ENCODE assay signal across 13 mouse cellular contexts in genomic region chr3:127627151-127627955, GRCm38 (mm10). TPM values are rescaled to one million over a fixed set of nuclear protein-coding genes. Genes with fewer than 3 reads are reported as not detected.
DNase-seq lines count a peak whose midpoint lies in the region; ATAC-seq and TF ChIP-seq lines count a peak whose summit lies in the region.
"Had no signal": no experiment of that assay in that cellular context is flagged by ENCODE, and none has a peak within 500 bp of the region (broad histone marks: within the 10 kb centered on the region; RNA-seq: fewer than 3 reads in every experiment).

No protein-coding gene starts in this region.

- no peak for ATAC-seq in hindbrain, embryonic 14.5 days (ENCODE audit: low FRiP score)
- ATAC-seq in limb, embryonic 12.5 days (ENCODE audit: insufficient number of reproducible peaks, insufficient read depth, low FRiP score, low TSS enrichment, low read depth), result no peak

- H3K36me3 ChIP-seq in hindbrain, embryonic 10.5 days, result no peaks in the 10 kb centered on the region
- no peaks in the 10 kb centered on the region for H3K36me3 ChIP-seq in hindbrain, embryonic 14.5 days (replicated peaks; ENCODE audit: control insufficient read depth, insufficient read depth)
- no peaks in the 10 kb centered on the region for H3K36me3 ChIP-seq in forebrain, embryonic 10.5 days (replicated peaks)
- H3K36me3 ChIP-seq in limb, embryonic 12.5 days, result no peaks in the 10 kb centered on the region

- H3K4me3 ChIP-seq in hindbrain, embryonic 10.5 days, result peak overlapping the region; percentile 32
- no peak overlapping the region for H3K4me3 ChIP-seq in hindbrain, embryonic 14.5 days (replicated peaks; ENCODE audit: low read length)
- H3K4me3 ChIP-seq in forebrain, embryonic 10.5 days, result peak overlapping the region; percentile 38
- H3K4me3 ChIP-seq in limb, embryonic 12.5 days (replicated peaks), result 0 out of 2 replicates have a peak overlapping the region, but pooled peaks have one; percentile 18
- no peak overlapping the region for H3K4me3 ChIP-seq in left cerebral cortex, adult 2 months

- H3K9me3 ChIP-seq in hindbrain, embryonic 10.5 days, result no peaks in the 10 kb centered on the region
- H3K9me3 ChIP-seq in hindbrain, embryonic 14.5 days (ENCODE audit: control insufficient read depth, low read length), result no peaks in the 10 kb centered on the region
- no peaks in the 10 kb centered on the region for H3K9me3 ChIP-seq in forebrain, embryonic 10.5 days
- no peaks in the 10 kb centered on the region for H3K9me3 ChIP-seq in limb, embryonic 12.5 days

- peak overlapping the region; percentile 75 for H3K27ac ChIP-seq in hindbrain, embryonic 10.5 days
- no peak overlapping the region for H3K27ac ChIP-seq in hindbrain, embryonic 14.5 days
- peak overlapping the region; percentile 79 for H3K27ac ChIP-seq in forebrain, embryonic 10.5 days
- H3K27ac ChIP-seq in limb, embryonic 12.5 days, result no peak overlapping the region
- no peak overlapping the region for H3K27ac ChIP-seq in left cerebral cortex, adult 2 months

- no peak for TF ChIP-seq CTCF in left cerebral cortex, adult 2 months (IDR thresholded peaks at IDR 0.05)

- DNase-seq in hindbrain, embryonic 10.5 days (ENCODE audit: low spot score), result peak; percentile 65
- DNase-seq in hindbrain, embryonic 14.5 days (ENCODE audit: low spot score), result no peak
- DNase-seq in R1 (ENCODE audit: low read depth, low spot score), result peak; percentile 39
- DNase-seq in forebrain, embryonic 10.5 days (ENCODE audit: extremely low spot score, low spot score), result peak; percentile 64
- DNase-seq in left cerebral cortex, adult 2 months (ENCODE audit: extremely low spot score in 1 of 2, low spot score in 2 of 2), result no peak
- no peak for DNase-seq in layer of hippocampus, adult 8-10 months (ENCODE audit: low spot score in 2 of 2)
- DNase-seq in urinary bladder, postnatal 10 days (ENCODE audit: low spot score), result no peak
- DNase-seq: kidney, postnatal 10 days; thymus, postnatal 14 days had no signal

- intact Hi-C loops in left cerebral cortex, adult 2 months (cut with DNase I), result no loop called here

- under 1% methylated on average over 28 of the region's 28 CpGs for WGBS in hindbrain, embryonic 10.5 days
- 2% methylated on average over 28 of the region's 28 CpGs for WGBS in hindbrain, embryonic 14.5 days
- under 1% methylated on average over 28 of the region's 28 CpGs for WGBS in forebrain, embryonic 10.5 days
- WGBS in limb, embryonic 12.5 days, result under 1% methylated on average over 27 of the region's 28 CpGs

- peaks cover 64% of the 10 kb centered on the region for H3K4me1 ChIP-seq in hindbrain, embryonic 10.5 days (replicated peaks)
- peaks cover 11% of the 10 kb centered on the region; the same call in 1 of the 2 replicates for H3K4me1 ChIP-seq in hindbrain, embryonic 14.5 days (replicated peaks; ENCODE audit: control insufficient read depth, insufficient read depth, low read length)
- H3K4me1 ChIP-seq in forebrain, embryonic 10.5 days, result peaks cover 74% of the 10 kb centered on the region
- H3K4me1 ChIP-seq in limb, embryonic 12.5 days (replicated peaks), result peaks cover 13% of the 10 kb centered on the region

- no peak overlapping the region for H3K9ac ChIP-seq in hindbrain, embryonic 14.5 days
- no peak overlapping the region for H3K9ac ChIP-seq in limb, embryonic 12.5 days (replicated peaks)

- peaks cover 100% of the 10 kb centered on the region for H3K27me3 ChIP-seq in hindbrain, embryonic 10.5 days (ENCODE audit: insufficient read depth, poor library complexity, severe bottlenecking)
- H3K27me3 ChIP-seq in hindbrain, embryonic 14.5 days (ENCODE audit: control insufficient read depth, insufficient read depth, low read length), result peaks cover 82% of the 10 kb centered on the region
- H3K27me3 ChIP-seq in forebrain, embryonic 10.5 days (ENCODE audit: poor library complexity, severe bottlenecking), result peaks cover 100% of the 10 kb centered on the region
- H3K27me3 ChIP-seq in limb, embryonic 12.5 days, result peaks cover 91% of the 10 kb centered on the region

- H3K4me2 ChIP-seq in hindbrain, embryonic 14.5 days (replicated peaks), result no peak overlapping the region
- peak overlapping the region; percentile 15; the same call in 1 of the 2 replicates for H3K4me2 ChIP-seq in limb, embryonic 12.5 days

RNA-seq across cellular contexts. Expression of gene Neurog2, which starts 5.6 kb away (rescaled TPM):
- polyA plus RNA-seq in hindbrain, embryonic 10.5 days (2016; fragmentation: Nextera tagmentation; extraction: Ambion mirVana), result 19.9 and 50.0 TPM in 2 replicates
- polyA plus RNA-seq in hindbrain, embryonic 14.5 days (2014; fragmentation: Nextera tagmentation; extraction: Ambion mirVana), result 3.8 and 6.4 TPM in 2 replicates
- 20.2 and 28.0 TPM in 2 replicates for polyA plus RNA-seq in forebrain, embryonic 10.5 days (2016; fragmentation: Nextera tagmentation; extraction: Ambion mirVana)
- polyA plus RNA-seq in limb, embryonic 12.5 days (2016; fragmentation: Nextera tagmentation; extraction: Ambion mirVana), result not detected in 2 replicates
- under 1 TPM; 0.25 to 0.65 TPM for total RNA-seq in left cerebral cortex, adult 2 months (2021)
- under 1 TPM; 0.61 to 0.93 (median 0.74) TPM for total RNA-seq in layer of hippocampus, adult 8-10 months (2022)
- total RNA-seq: heart, adult 18-20 months had no signal
- polyA plus RNA-seq: lung, embryonic 16.5 days; small intestine, adult 2 months had no signal

Comparison
In these comparisons a context has a peak if more than half of its experiments do, and no peak if none do; other contexts are left out.
1. DNase-seq: peak in hindbrain, embryonic 10.5 days (single experiment), R1 (single experiment) and forebrain, embryonic 10.5 days (single experiment); none in hindbrain, embryonic 14.5 days (single experiment), left cerebral cortex, adult 2 months (0 of 2), layer of hippocampus, adult 8-10 months (0 of 2) and urinary bladder, postnatal 10 days (single experiment).
2. H3K27ac ChIP-seq: peak in hindbrain, embryonic 10.5 days (single experiment) and forebrain, embryonic 10.5 days (single experiment); none in hindbrain, embryonic 14.5 days (single experiment), limb, embryonic 12.5 days (single experiment) and left cerebral cortex, adult 2 months (single experiment).
3. H3K4me3 ChIP-seq: peak in hindbrain, embryonic 10.5 days (single experiment), forebrain, embryonic 10.5 days (single experiment) and limb, embryonic 12.5 days (single experiment); none in hindbrain, embryonic 14.5 days (single experiment) and left cerebral cortex, adult 2 months (single experiment).